Mouse (Mus musculus): ENCODE measurements at regions not wholly inside any gene's neighbourhood (a gene's known extent, or its start where the extent isn't known, plus 50 kb on each side); places are given as distances from the start of the nearest gene placed in this dataset.
A peak's percentile ranks its signal among the peaks of the same experiment; 100 is the strongest.

DNA sequence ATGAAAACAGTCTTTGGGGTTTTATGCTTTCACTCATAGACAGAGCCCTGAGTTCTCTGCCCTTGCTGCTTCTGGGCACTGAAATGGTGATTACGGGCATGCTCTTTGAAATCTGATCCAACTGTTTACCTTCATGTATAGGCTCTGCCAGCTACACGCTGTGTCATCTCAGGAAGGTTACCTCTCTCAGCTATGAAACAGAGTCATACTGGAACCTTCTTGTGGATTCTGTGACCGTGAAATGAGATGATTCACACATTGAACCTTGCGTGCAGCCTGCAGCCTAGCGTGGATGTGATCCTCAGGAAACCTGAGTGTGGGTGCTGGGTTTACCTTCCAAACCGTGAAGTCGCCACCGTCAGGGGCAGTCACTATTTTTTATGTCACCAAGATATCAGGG lies 189.7 kb upstream of the Spdye4c start:
- no peak for DNase-seq (ENCODE audit: low spot score)

DNA sequence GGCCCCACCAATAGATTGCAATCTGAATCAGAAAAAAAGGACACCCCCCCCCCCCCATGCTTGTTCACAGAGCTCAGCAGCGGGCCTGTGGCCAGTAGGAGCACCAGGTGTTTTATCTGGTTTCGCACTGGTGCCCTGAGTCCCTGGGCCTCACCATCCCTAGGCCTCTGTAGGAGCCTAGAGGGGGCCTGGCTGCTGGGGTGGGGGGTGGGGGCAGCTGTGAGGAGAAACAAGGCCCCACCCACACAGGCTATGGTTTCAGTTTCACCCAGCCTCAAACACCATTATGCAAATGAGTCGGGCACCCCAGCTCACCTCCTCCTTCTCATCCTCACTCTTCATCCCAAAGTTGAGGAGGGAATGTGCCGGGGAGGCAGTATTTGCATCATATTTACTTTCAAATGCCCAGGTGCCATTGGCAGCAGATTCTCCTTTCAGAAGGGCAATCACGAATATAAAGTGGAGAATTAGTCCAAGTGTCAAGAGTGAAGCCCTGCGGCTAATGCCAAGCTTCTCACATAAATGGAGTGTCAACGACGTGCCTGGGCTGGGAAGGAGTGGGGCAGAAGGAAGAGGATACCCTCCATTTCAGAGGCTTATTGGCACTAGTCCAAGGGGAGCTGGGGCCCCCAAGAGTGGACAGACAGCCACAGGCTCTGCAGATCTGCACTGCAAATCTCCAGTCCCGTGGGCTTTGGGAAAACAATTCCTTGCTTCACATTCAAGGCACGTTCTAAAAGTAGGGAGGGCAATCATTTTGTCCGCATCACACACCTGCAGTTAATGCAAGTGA lies 187.7 kb upstream of the Spdye4c start:
- DNase-seq (ENCODE audit: low spot score) = no peak

DNA sequence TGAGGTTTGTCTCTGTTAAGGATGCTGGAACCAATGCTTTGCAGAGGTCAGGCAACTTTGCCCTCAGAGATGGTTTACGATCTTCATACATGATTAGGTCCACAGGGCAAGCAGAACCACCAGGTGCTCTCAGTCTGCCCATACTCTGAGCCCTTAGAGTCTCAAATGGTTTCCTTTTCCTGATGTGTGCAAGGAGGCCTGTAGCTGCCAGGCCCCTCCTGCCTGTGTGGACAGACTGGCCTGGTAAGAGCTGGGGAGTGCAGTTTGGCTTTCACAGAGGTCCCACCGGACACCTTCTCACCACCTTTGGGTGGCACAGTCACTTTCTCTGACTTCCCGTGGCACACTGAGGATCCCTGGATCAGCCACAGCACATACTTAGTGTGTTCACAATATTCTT lies 186.6 kb upstream of the Spdye4c start:
- DNase-seq (ENCODE audit: low spot score) = no peak

DNA sequence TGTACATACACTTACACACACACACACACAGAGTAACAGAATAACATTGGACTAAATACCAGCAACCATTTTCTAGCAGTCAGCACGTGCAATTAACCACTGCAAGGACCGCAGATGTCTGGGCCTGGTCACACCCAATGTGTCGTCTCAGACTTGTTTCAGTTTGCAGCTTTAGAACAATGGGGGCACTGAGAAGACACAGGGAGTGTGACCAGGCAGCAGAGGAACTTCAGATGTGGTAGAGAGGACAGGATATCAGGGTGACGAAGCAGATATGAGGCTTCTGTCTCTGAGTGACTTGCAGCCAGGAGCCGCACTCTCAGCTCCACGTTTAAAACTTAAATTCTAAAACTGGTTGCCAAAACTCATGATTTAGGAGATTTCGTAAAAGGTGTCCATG lies 183.9 kb upstream of the Spdye4c start:
- no peak for DNase-seq (ENCODE audit: low spot score)

DNA sequence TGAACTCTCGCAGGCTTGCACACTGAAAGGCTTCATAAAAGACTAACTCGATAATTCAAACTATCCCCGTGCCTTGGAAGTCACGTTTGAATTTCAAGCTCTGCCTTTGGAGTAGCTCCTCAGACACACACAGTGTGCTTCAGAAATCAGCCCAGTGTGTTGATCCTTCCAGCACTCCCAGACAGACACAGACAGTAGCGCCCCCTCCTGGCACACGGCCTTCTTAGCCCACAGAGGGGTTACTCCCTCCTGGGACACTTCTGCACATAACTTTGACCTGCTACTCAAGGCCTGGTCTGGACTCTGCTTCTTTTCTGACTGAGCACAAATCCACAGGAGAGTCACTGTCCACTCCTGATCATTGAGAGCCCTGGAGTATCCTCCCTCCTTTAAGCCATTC lies 182.3 kb upstream of the Spdye4c start:
- DNase-seq (ENCODE audit: low spot score) = no peak

DNA sequence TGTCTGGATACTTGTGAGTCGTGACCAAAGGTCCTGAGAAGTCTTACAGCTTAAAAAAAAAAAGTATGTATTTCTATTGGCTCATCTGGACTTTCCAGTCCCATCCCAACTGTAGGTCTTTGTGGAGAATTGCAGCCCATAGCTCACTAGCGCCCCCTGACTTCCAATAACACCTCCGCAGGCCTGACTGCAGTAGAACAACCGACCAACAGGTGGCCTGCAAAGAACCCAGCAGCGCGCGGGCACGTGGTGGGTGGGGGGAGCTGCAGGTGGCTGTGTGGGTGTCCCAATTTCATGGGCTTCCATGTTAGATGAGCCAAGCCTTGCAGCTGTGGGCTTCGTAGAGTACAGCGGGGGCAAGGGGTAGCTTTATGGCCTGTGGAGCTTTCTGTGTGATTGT lies 178.7 kb upstream of the Spdye4c start:
- peak; percentile 52 for DNase-seq (ENCODE audit: low spot score)

DNA sequence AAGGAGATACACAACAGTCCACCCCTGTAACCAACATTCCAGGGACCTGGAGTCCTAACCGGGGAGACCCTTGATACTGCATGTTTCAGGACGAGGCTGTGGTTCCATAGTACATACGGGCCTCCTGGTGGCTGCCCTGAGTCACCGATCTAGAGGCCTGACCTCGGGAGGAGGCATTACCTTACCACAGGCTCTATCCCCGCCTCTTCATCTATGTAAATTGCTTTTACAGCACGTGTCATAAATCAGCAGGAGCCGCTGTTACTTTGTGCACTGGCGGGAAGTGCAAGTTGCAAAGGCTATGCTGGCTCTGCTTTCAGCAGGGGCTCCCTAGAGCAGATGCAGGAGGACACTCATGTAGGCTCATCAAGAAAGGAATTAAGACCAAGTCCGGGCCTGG lies 178.0 kb upstream of the Spdye4c start:
- DNase-seq (ENCODE audit: low spot score) = no peak

DNA sequence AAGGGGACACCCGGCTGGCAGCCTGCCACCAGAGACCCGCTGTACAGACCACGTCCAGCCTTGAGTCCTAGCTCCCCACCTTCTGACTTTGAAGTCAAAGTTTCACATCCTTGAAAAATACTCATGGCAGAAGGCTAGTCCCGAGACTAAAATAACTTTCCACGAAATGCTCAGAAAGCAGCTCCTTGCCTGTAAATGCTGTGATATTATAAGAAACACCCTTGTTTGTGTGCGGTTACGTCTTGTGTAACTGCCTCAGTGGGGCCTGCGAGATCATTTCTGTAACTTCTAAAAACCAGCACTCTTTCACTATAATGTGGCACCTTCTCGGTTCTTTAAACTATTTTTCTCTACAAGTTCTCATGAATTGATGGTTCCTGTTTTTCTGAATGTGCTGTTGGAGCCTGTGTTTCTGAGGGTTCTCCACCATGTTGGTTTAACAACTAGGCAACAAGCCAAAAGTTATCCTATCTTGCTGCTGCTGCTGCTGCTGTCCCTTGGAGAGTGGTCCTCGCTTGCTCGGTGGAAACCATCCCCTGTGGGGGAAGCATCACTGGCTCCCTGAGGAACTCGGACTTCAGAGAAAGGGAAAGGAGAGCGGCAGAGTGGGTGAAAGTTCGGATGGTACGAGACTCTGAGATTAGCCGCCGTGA lies 176.3 kb upstream of the Spdye4c start:
- DNase-seq (ENCODE audit: low spot score) = no peak

DNA sequence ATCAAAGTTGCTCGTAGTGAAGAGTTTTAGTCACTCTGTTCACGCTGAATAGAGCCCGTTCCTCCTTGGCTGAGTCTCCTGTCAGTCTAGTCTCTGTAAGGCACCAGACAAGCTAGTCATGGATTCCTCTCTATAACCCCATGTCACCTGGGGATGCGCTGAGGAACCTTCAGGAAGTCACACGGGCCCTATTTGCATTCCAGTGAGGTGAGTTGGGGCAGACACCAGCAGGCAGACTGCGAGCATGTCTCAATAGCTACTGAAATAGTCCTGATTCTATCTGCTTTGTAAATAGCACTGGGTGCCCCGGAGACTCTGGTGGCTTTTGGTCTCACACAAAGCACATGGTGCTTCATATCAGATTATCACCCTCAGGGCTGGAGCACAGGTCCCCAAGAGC lies 174.6 kb upstream of the Spdye4c start:
- DNase-seq (ENCODE audit: low spot score) = no peak

DNA sequence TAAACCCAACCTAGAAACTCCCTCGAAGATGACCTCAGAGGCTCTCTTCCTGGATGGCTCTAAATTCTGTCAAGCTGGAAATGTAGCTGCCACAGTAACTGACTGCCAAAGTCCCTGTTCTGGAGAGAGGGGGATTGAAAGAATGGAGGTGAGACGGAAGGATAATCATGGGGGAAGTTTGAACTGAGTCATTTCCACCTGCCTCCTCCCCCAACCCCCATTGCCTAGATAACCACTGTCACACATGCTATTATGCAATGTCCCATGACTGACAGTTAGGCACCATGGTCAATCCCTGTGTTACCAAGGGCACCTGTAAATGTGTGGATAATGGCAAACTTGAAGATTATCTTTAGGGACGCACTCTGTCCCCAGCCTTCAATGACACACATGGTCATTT lies 172.0 kb upstream of the Spdye4c start:
- DNase-seq (ENCODE audit: low spot score) = no peak

DNA sequence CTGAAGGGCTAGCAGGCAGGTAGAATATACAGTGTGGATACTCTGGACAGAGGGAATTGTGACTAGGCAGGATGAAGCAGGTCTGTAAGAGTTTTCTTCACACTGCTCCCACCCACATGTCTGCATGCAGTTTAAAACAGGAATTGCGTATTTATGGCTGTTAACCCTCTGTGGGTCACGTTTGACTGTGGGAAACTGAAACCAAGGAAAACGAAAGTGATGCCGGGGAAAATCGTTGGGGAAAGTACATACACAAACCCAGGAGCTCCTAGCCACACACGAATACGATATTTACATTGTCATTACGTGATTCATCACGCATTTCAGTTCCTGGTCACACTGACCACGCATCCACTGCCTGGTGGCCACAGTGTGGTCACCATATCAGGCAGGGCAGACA lies 170.6 kb upstream of the Spdye4c start:
- DNase-seq (ENCODE audit: low spot score) = no peak

DNA sequence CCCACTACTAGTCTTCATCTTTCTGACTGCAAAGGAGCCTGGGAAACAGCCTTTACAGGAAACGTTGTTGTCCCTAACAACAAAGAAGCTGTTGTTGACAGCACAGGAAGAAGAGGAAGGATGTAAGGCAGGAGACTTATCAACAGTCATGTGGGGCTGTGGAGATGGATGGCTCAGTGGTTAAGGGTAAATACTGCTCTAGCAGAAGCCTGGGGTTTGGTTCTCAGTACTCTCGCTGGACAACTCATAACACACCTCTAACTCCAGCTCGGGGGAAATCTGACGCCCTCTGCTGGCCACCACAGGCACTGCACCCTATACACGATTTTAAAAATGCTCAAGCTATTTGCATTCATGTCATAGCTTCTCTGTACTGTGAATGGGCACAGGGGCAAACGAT lies 168.3 kb upstream of the Spdye4c start:
- peak; percentile 23 for DNase-seq (ENCODE audit: low spot score)

DNA sequence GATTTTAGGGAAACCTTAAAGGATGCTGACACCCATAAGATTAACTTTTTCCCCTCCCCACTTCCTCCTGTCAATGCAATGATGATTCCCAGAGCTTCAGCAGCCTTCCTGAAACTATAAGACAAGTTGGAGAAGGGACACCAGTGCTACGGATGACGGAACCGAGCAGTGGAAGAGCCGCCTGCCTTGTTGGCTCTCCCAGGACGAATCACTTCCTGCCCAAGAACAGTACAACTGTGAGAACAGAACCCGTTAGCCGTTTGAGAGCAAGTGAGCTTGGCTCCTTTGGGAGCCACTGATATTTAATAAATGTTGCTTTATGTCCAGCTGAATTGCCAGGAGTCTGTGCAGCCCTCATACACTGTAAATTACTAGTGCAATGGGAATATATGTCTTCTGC lies 166.8 kb upstream of the Spdye4c start:
- DNase-seq (ENCODE audit: low spot score) = no peak

DNA sequence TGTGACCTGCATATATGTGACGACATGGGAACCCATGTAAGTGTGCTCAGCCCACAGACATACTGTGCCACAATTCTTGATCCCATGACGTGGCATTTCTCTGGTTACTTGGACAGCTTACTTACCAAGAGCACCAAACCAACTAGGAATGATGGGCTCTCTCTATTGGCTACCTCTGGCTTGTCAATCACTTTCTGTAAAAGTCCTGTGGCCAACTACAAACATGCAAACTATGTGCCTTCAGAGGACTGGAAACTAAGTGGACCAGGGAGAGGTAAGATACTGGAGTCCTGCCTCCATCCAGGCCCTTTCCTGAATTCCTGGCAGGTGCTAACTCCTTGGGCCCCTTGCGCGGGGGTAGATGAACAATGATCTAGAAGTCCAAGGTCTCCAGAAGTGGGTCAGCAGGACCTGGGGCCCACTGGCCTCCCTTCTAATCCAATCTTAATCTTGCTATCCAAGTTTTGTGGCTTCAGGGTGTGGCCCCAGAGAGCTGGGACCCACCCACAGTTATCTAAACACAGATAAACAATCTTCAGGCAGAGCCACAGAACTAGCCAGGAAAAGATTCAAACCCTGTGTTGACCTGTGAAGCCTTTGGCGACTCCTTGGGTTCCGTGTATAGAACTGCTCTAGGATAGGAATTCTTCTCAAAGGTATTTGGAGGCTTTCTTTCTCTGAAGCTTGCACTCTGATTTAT lies 163.7 kb upstream of the Spdye4c start:
- DNase-seq (ENCODE audit: low spot score) = no peak

DNA sequence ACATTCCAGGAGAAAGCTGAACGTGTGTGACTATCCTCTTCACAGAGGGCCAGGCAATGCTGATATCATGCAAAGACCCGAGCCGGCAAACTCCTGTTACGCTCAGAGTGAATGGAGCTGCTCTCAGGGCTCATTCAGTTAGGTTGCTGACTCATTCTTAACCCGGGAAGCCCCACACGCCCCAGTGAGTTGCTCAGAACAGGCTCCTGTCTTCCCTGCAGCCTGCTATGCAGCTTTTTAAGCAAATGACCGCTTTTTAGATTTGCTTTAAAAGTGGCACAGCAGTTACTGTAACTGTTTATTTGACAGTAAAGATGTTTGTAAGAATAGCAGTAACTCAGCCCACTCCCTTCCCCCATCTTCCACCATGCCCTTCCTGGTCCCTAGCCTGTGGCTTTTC lies 162.9 kb upstream of the Spdye4c start:
- DNase-seq (ENCODE audit: low spot score) = no peak

DNA sequence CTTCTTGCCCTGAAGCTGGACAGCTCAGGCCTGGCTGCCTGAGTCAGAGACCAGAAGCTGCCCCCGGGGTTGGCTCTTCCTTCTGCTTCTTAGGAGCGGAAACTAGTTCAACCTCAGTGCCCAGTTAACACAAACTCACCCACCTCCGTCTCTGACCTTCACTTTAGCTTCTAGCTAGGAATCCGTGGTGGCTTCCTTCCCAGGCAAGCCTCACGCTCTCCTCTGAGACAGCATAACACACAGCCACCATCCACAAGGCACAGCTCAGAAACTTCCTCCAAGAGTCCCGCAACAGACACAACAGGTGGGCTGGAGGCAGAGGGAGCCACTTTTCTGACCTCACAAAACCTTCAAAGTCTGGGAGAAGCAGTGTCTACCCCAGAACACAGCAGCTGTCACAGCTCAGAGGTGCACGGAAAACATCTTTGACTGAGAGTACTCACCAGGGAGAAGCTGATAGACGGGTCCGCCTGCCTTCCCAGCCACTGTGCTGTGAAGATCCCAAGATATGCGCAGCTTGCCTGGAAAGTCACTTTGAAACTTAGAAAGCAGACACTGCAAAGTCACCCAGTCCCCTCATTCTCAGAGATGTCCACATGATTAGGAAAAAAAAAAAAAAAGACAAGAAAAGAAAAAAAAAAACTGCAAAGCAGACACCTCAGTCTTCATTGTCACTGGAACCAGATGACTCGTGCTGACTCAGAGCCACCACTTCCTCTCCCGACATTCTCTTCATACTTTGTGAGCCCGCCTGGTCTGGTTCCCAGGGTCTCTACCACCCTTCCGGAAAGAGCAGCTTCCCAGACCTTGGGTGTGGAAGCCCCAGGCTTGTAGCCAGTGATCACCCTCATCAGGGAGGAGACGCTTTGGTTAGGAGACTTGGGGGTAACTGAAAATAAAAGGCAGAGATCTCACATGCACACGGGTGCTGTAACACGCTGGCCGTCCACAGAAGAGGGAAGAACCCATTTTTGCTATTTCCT lies 162.1 kb upstream of the Spdye4c start:
- DNase-seq (ENCODE audit: low spot score) = no peak

DNA sequence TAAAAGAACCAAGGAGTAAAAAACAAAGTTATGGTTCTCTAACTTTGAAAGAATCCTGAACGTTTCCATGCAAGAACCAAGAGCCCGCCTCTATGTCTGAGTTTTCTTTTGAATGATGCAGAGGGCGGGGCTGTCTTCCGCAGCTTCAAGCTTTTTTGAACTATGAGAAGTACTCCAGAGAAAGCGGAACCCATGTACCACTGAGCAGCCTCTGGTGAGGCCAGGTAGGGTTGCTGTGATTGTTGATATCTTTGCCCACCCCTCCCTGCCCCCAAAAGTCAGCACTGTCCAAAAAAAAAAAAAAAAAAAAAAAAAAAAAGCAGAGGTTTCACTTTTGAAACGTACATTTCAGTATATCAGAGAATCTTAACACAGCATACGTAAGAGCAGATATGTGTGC lies 161.2 kb upstream of the Spdye4c start:
- no peak for DNase-seq (ENCODE audit: low spot score)

DNA sequence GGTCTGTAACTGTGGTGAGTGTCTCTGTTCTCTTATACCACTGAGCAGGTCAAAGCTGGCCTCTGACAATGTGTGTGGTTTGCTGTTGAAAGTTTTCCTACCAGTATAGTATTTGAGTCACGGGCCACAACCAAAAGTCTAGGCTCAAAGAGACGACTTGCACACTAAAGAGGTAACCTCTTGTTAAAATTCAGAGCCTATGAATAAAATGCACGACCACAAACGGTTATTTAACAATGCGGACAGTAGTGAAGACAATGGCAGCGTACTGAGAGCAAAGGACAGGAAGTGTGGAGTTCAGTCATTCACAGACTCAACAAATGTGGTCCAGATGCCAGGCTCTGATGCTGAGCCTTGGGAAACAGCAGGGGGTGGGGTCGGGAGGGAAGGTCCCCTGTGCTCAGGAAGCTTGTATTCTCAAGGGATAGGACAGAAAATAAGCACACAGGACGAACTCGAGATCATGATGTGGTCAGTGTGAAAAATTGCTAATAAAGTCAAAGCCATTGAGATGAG lies 160.2 kb upstream of the Spdye4c start:
- no peak for DNase-seq (ENCODE audit: low spot score)

DNA sequence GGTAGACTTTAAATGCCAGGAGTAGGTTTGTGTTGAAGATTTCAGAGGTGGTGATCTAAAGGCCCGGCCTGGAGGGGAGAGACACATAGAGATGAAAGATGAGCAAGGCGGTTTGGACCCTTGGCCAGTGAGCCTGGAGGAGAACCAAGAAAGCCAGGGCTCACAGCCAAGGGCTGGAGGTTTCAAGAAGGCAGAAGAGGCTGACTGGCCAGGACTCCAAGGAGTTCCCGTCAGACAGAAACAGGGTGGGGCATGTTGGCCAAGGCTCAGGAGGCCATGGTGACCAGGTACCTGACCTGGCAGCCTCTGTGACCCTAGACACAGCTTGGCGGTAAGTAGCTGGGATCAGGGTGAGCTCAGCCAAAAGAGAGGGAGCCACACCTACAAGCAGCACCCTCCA lies 159.3 kb upstream of the Spdye4c start:
- DNase-seq (ENCODE audit: low spot score) = no peak

DNA sequence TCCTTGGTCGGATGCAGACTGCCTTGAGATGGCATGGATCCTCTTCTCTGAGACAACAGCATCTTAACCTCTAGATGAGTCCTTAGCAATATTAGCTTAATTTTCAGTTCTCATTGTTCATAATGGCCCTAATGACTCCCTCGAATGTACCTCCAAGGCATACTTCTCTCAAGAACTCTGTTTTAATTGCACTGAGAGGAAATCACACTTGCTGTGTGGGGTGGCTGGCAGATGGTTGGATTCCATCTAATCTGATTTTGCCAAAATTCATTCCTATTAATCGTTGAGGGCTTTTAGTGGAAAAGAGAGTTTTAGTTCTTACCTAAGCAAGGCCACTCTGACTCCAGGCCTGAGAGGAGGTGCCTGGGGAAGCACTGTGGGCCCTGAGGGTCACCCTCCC lies 158.3 kb upstream of the Spdye4c start:
- DNase-seq (ENCODE audit: low spot score) = no peak

DNA sequence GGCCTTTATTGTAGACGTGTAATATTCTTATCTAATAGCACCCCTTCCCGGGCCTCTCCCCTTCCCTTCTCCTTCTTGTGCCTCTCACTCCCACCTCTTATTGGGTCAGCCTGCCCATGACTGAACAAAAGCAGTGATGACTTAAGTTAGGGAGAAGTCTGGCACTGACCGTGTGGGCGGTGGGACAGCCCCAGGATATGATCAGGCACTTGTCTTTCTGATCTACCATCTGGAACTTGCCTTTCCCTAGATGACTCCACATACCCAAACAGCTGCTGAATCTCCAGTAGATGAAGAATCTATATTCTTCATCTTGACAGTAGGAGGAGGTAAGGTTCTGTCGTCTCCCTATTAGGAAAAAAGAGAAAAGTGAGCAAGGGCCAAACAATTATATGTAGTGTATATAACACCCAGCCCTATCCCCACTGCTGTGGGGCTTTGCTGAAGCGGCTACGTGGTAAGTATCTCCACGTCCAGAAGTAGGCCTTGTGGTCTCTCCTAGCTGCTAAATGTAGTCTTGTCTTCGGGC lies 157.4 kb upstream of the Spdye4c start:
- no peak for DNase-seq (ENCODE audit: low spot score)
